Mouse (Mus musculus): Measurements from ENCODE around the gene Lrrc28. TPM values are rescaled to one million over a fixed set of nuclear protein-coding genes. Genes with fewer than 3 reads are reported as not detected.
"Not testable (repeated sequence)": the region's sequence is repeated elsewhere in the genome, so short reads cannot be mapped to it uniquely, and the experiment has no call there.

The Lrrc28 gene
- polyA plus RNA-seq, 1 experiment from 2014 or later = 22.1 TPM

DNA sequence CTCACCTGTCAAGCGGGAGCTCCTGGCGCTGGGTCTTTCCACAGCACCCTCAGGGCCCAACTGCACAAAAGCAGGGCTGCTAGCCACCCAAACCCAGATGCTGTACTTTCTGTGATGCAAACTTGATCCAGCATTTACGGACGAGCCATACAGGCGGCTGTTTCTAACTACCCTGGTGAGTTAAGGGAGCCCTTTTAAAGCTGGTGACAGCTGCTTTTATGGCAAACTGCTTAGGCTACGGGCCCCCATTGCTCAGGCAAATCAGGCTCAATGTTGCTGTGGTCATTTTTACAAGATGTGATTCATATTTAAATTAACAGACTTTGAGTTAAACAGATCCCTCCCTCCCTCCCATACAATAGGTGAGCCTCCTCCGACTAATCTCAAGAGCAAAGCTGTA is 121.7 kb downstream of the Lrrc28 start:
- ATAC-seq (ENCODE audit: low FRiP score) = no peak
- Histone ChIP-seq H3K4me3 (ENCODE audit: low read depth, low read length) (no peak overlapping the region), H3K27ac (ENCODE audit: low read depth, low read length) (no peak overlapping the region), H3K4me2 (no peak overlapping the region), H3K27me3 (ENCODE audit: control insufficient read depth, insufficient read depth, low read length) (no peaks in the 10 kb centered on the region), H3K4me1 (ENCODE audit: control insufficient read depth, insufficient read depth, low read length) (peaks cover 7% of the 10 kb centered on the region; the same call in 1 of the 2 replicates), H3K9ac (ENCODE audit: low read length) (no peak overlapping the region), H3K9me3 (ENCODE audit: control insufficient read depth, low read length) (no peaks in the 10 kb centered on the region), H3K36me3 (ENCODE audit: control insufficient read depth, insufficient read depth, low read length) (no peaks in the 10 kb centered on the region)
- DNase-seq (ENCODE audit: low spot score, missing footprints) = no peak
- 49% methylated on average over 7 of the region's 7 CpGs for WGBS

DNA sequence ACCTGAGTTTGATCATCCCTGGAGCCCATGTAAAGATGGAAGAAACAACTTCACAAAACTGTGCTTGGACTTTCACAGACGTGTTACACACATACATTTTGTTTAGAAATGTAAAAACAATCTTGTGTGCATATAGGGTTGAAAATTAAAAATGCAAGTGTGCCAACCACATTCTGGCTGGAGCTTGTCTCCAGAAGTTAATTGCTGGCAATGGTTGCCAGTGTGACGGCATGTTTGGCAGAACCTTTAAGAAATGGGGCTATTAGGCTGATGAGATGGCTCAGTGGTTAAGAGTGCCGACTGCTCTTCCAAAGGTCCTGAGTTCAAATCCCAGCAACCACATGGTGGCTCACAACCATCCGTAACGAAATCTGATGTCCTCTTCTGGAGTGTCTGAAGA is 123.3 kb downstream of the Lrrc28 start:
- not testable (repeated sequence) for H3K27me3 ChIP-seq (ENCODE audit: control insufficient read depth, insufficient read depth, low read length); H3K4me3 ChIP-seq (ENCODE audit: low read depth, low read length); H3K4me2 ChIP-seq; ATAC-seq (ENCODE audit: low FRiP score); DNase-seq (ENCODE audit: low spot score, missing footprints); H3K36me3 ChIP-seq (ENCODE audit: control insufficient read depth, insufficient read depth, low read length); H3K27ac ChIP-seq (ENCODE audit: low read depth, low read length); H3K4me1 ChIP-seq (ENCODE audit: control insufficient read depth, insufficient read depth, low read length); H3K9me3 ChIP-seq (ENCODE audit: control insufficient read depth, low read length); H3K9ac ChIP-seq (ENCODE audit: low read length)
- 85% methylated on average over 3 of the region's 5 CpGs for WGBS

DNA sequence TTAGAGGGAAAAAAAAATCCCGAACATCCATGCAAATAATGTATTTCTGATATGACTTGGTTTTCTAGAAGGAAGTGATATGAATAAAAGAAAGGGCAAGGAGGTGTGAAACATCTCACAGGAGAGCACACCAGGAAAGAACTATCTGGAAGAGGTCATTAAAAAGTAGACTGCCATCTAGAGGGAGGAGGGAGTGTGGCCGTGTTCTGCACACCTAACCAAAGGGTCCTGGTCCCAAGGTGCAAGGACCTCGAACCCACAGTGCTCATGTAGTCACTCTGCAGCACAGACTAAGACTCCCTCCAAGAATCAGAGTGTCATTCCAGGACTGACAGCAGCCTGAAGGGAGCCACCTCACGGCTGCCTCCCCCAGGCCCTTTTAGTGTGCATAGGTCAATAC is 124.1 kb downstream of the Lrrc28 start:
- H3K4me3 ChIP-seq (ENCODE audit: low read depth, low read length) = no peak overlapping the region
- ATAC-seq (ENCODE audit: low FRiP score) (no peak), DNase-seq (ENCODE audit: low spot score, missing footprints) (no peak)
- WGBS = 84% methylated on average over 4 of the region's 4 CpGs
- no peak overlapping the region for H3K9ac ChIP-seq (ENCODE audit: low read length)
- H3K27ac ChIP-seq (ENCODE audit: low read depth, low read length) = no peak overlapping the region
- H3K36me3 ChIP-seq (ENCODE audit: control insufficient read depth, insufficient read depth, low read length) = no peaks in the 10 kb centered on the region
- no peaks in the 10 kb centered on the region for H3K27me3 ChIP-seq (ENCODE audit: control insufficient read depth, insufficient read depth, low read length)
- H3K9me3 ChIP-seq (ENCODE audit: control insufficient read depth, low read length) = no peaks in the 10 kb centered on the region
- H3K4me2 ChIP-seq = no peak overlapping the region
- peaks cover 7% of the 10 kb centered on the region; the same call in 1 of the 2 replicates for H3K4me1 ChIP-seq (ENCODE audit: control insufficient read depth, insufficient read depth, low read length)

DNA sequence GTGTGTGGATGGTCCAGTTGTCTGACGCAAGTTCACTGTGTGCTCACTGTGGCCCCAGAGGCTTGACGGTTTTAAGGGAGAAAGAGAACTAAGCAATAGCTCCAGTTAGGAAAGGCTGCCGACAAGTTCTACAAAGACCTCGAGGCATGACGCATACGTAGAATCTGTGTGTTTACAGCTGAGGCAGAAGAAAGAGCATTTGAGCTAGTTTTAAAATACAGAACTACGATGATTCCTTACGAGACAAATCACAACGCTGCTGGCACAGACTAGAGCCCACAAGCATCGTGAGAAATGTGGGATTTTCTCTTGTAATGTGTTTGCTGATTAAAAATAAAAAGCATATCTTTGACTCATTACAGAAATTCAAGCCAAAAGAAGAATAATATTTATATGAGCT is 125.1 kb downstream of the Lrrc28 start:
- no peaks in the 10 kb centered on the region for H3K27me3 ChIP-seq (ENCODE audit: control insufficient read depth, insufficient read depth, low read length)
- no peaks in the 10 kb centered on the region for H3K36me3 ChIP-seq (ENCODE audit: control insufficient read depth, insufficient read depth, low read length)
- H3K9me3 ChIP-seq (ENCODE audit: control insufficient read depth, low read length) = no peaks in the 10 kb centered on the region
- ATAC-seq (ENCODE audit: low FRiP score) = no peak
- peaks cover 7% of the 10 kb centered on the region; the same call in 1 of the 2 replicates for H3K4me1 ChIP-seq (ENCODE audit: control insufficient read depth, insufficient read depth, low read length)
- no peak overlapping the region for H3K4me3 ChIP-seq (ENCODE audit: low read depth, low read length)
- no peak overlapping the region for H3K9ac ChIP-seq (ENCODE audit: low read length)
- WGBS = 94% methylated on average over 10 of the region's 10 CpGs
- H3K4me2 ChIP-seq = no peak overlapping the region
- DNase-seq (ENCODE audit: low spot score, missing footprints) = no peak
- no peak overlapping the region for H3K27ac ChIP-seq (ENCODE audit: low read depth, low read length)

DNA sequence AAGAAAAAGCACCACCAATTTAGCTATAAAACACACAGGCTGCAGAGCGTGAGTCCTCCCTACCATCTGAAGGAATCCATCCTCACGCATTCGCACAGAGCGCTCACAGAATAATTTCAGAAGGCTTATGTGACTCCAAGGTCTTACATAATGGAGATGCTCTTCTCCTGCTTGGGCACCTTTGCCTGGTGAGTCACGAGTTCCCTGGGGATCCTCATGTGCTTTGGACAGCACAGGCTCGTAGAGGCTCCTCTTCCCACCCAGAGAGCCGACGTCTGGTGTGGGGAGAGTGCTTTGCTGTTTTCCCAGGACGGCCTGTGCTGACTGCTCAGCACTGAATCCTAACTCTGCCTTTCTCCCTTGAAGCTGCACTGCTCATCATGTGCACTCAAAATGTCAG is 129.4 kb downstream of the Lrrc28 start:
- H3K4me2 ChIP-seq = no peak overlapping the region
- ATAC-seq (ENCODE audit: low FRiP score) (no peak), DNase-seq (ENCODE audit: low spot score, missing footprints) (no peak)
- H3K4me3 ChIP-seq (ENCODE audit: low read depth, low read length) = no peak overlapping the region
- no peak overlapping the region for H3K27ac ChIP-seq (ENCODE audit: low read depth, low read length)
- 90% methylated on average over 9 of the region's 9 CpGs for WGBS
- no peaks in the 10 kb centered on the region for H3K36me3 ChIP-seq (ENCODE audit: control insufficient read depth, insufficient read depth, low read length)
- no peaks in the 10 kb centered on the region for H3K9me3 ChIP-seq (ENCODE audit: control insufficient read depth, low read length)
- H3K27me3 ChIP-seq (ENCODE audit: control insufficient read depth, insufficient read depth, low read length) = no peaks in the 10 kb centered on the region
- no peaks in the 10 kb centered on the region for H3K4me1 ChIP-seq (ENCODE audit: control insufficient read depth, insufficient read depth, low read length)
- no peak overlapping the region for H3K9ac ChIP-seq (ENCODE audit: low read length)

DNA sequence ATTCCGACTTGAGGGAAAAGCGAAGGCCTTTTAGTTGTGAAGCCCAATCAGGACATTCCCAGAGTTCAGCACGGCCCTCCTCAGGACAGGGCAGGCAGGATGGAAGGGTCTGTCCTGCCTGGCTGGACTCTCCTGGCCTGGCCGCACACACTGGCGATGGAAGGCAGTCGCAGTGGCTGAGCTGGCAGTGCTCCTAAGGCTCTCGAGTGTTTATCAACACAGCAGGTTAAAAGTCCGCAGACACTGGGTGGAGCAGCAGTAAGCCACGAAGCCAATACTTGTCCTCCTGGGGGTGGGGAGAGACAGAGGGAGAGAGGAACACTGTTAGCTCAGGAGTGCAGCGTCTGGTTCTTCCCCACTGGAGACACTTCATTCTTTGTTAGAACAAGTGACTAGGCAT is 130.2 kb downstream of the Lrrc28 start:
- Histone ChIP-seq H3K4me1 (ENCODE audit: control insufficient read depth, insufficient read depth, low read length) (no peaks in the 10 kb centered on the region), H3K4me2 (no peak overlapping the region), H3K9ac (ENCODE audit: low read length) (no peak overlapping the region), H3K9me3 (ENCODE audit: control insufficient read depth, low read length) (no peaks in the 10 kb centered on the region), H3K4me3 (ENCODE audit: low read depth, low read length) (no peak overlapping the region), H3K36me3 (ENCODE audit: control insufficient read depth, insufficient read depth, low read length) (no peaks in the 10 kb centered on the region), H3K27ac (ENCODE audit: low read depth, low read length) (no peak overlapping the region), H3K27me3 (ENCODE audit: control insufficient read depth, insufficient read depth, low read length) (no peaks in the 10 kb centered on the region)
- ATAC-seq (ENCODE audit: low FRiP score) = no peak
- 54% methylated on average over 10 of the region's 10 CpGs for WGBS
- no peak for DNase-seq (ENCODE audit: low spot score, missing footprints)

DNA sequence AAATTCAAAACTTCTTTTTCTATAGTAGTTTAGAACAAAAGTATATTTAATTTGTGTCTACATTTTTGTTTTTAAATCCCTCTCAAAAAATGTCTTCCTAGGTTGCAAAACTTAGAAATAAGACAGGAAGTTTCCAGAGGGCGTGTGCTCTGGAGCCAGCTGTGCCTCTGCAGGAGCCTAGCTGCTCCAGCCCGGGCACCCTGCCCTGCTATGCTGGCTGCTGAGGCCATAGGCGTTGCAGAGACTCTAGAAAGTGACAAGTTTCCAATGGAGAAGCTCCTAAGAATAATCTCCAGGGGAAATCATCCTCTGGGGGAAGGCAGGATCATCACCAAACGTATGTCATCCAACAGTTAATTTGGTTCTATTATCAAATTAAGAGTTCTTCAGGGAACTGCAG is 130.7 kb downstream of the Lrrc28 start:
- H3K27me3 ChIP-seq (ENCODE audit: control insufficient read depth, insufficient read depth, low read length) = no peaks in the 10 kb centered on the region
- ATAC-seq (ENCODE audit: low FRiP score) (no peak), DNase-seq (ENCODE audit: low spot score, missing footprints) (no peak)
- no peak overlapping the region for H3K27ac ChIP-seq (ENCODE audit: low read depth, low read length)
- H3K4me1 ChIP-seq (ENCODE audit: control insufficient read depth, insufficient read depth, low read length) = no peaks in the 10 kb centered on the region
- H3K36me3 ChIP-seq (ENCODE audit: control insufficient read depth, insufficient read depth, low read length) = no peaks in the 10 kb centered on the region
- H3K9ac ChIP-seq (ENCODE audit: low read length) = no peak overlapping the region
- 75% methylated on average over 4 of the region's 4 CpGs for WGBS
- H3K4me2 ChIP-seq = no peak overlapping the region
- no peaks in the 10 kb centered on the region for H3K9me3 ChIP-seq (ENCODE audit: control insufficient read depth, low read length)
- no peak overlapping the region for H3K4me3 ChIP-seq (ENCODE audit: low read depth, low read length)

DNA sequence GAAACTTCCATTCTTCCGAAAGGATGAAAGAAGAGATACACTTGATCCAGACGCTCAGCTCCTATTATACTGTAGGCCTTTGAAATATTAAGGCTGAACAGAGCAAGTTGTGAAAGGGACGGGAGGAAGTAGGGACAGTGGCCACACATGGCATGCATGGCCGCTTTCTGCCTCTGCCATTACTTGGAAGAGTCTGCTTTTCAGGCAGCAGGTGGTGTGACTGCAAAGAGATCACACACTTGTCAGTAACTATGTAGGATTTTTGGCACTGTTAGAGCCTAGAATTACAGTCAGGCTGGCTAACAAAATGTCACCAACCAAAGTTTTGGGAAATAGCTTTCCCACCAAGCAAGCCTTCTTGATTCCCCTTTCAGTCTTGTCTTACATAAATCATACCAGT is 131.4 kb downstream of the Lrrc28 start:
- ATAC-seq (ENCODE audit: low FRiP score) = no peak
- WGBS = 79% methylated on average over 4 of the region's 4 CpGs
- H3K36me3 ChIP-seq (ENCODE audit: control insufficient read depth, insufficient read depth, low read length) = no peaks in the 10 kb centered on the region

DNA sequence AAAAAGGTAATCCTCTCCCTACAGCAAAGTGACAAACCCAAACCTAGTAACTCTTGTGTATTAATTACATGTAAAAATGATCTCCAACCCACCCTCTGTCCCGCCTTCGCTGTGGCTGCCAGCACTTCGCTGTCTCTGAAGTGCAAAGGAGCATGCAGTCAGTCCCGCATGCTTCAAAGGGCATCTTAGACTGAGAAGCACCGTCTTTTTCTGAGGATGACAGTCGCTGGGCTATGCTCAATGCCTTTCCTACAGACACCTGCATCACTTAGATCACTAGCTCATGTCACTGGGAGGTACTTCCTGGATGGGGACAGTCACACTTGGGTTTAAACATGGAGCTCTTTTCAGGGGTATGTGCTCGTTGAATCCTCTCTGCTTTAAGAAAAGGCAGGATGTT is 133.5 kb downstream of the Lrrc28 start:
- no peak overlapping the region for H3K4me2 ChIP-seq
- ATAC-seq (ENCODE audit: low FRiP score) = no peak
- DNase-seq (ENCODE audit: low spot score, missing footprints) = no peak
- H3K4me3 ChIP-seq (ENCODE audit: low read depth, low read length) = no peak overlapping the region
- H3K27me3 ChIP-seq (ENCODE audit: control insufficient read depth, insufficient read depth, low read length) = no peaks in the 10 kb centered on the region
- 81% methylated on average over 7 of the region's 7 CpGs for WGBS
- no peaks in the 10 kb centered on the region for H3K36me3 ChIP-seq (ENCODE audit: control insufficient read depth, insufficient read depth, low read length)
- no peaks in the 10 kb centered on the region for H3K4me1 ChIP-seq (ENCODE audit: control insufficient read depth, insufficient read depth, low read length)
- H3K27ac ChIP-seq (ENCODE audit: low read depth, low read length) = no peak overlapping the region
- H3K9me3 ChIP-seq (ENCODE audit: control insufficient read depth, low read length) = no peaks in the 10 kb centered on the region
- H3K9ac ChIP-seq (ENCODE audit: low read length) = no peak overlapping the region

More for the DNA sequence above, 131.4 kb downstream of the Lrrc28 start:
- Histone ChIP-seq H3K4me2 (no peak overlapping the region), H3K4me1 (ENCODE audit: control insufficient read depth, insufficient read depth, low read length) (no peaks in the 10 kb centered on the region), H3K9ac (ENCODE audit: low read length) (no peak overlapping the region), H3K27me3 (ENCODE audit: control insufficient read depth, insufficient read depth, low read length) (no peaks in the 10 kb centered on the region), H3K9me3 (ENCODE audit: control insufficient read depth, low read length) (no peaks in the 10 kb centered on the region), H3K4me3 (ENCODE audit: low read depth, low read length) (no peak overlapping the region), H3K27ac (ENCODE audit: low read depth, low read length) (no peak overlapping the region)
- no peak for DNase-seq (ENCODE audit: low spot score, missing footprints)
